Mouse (Mus musculus) lung, embryonic 16.5 days (tissue): ENCODE data around the gene 2200002D01Rik. TPM values are rescaled to one million over a fixed set of nuclear protein-coding genes. Genes with fewer than 3 reads are reported as not detected.
A peak's percentile ranks its signal among the peaks of the same experiment; 100 is the strongest.
"Not testable (repeated sequence)": the region's sequence is repeated elsewhere in the genome, so short reads cannot be mapped to it uniquely, and the experiment has no call there.

Experiments used
- ATAC-seq: fragments of 200-750 bp; cut with Nextera tagmentation; 2 replicates; pipeline ENCODE4 v1.8.0; 2017; ENCODE audit warnings: low read depth, mild to moderate bottlenecking, moderate library complexity
- H3K27ac ChIP-seq: fragments of 300-500 bp; sonication (generic); 2 replicates; pipeline ENCODE4 v1.5.1; 2014; ENCODE audit warnings: mild to moderate bottlenecking, control low read depth, low read length
- H3K27me3 ChIP-seq: fragments of 300-500 bp; sonication (generic); 2 replicates; pipeline ENCODE4 v1.6.1; 2014; ENCODE audit warnings: low read depth, low read length, mixed read lengths; ENCODE audit not compliant: control insufficient read depth, insufficient read depth
- H3K36me3 ChIP-seq: fragments of 300-500 bp; sonication (generic); 2 replicates; pipeline ENCODE4 v1.6.1; 2014; ENCODE audit warnings: low read length; ENCODE audit not compliant: control insufficient read depth, insufficient read depth
- H3K4me1 ChIP-seq: fragments of 300-500 bp; sonication (generic); replicated peaks from 2 replicates; pipeline ENCODE4 v1.6.1; 2014; ENCODE audit warnings: low read length, mixed read lengths; ENCODE audit not compliant: control insufficient read depth, insufficient read depth
- H3K4me2 ChIP-seq: fragments of 300-500 bp; sonication (generic); 2 replicates; pipeline ENCODE4 v1.6.1; 2014; ENCODE audit warnings: low read depth, low read length, control low read depth
- H3K4me3 ChIP-seq: fragments of 300-500 bp; sonication (generic); 2 replicates; pipeline ENCODE4 v1.5.1; 2014; ENCODE audit warnings: mild to moderate bottlenecking, low read length, control low read depth
- H3K9ac ChIP-seq: fragments of 300-500 bp; sonication (generic); 2 replicates; pipeline ENCODE4 v1.6.1; 2014; ENCODE audit warnings: low read length, control low read depth
- H3K9me3 ChIP-seq: fragments of 300-500 bp; sonication (generic); 2 replicates; pipeline ENCODE4 v1.6.1; 2016; ENCODE audit warnings: low read length; ENCODE audit not compliant: control insufficient read depth
- WGBS: fragments of 180-500 bp; shearing (Covaris S2); extraction: QIAGEN DNeasy Blood & Tissue Kit; methylation state at CpG from one replicate; pipeline ENCODE4 v1.1.7; 2014; 5-methylcytosine and 5-hydroxymethylcytosine counted together
- polyA plus RNA-seq: library from polyadenylated mRNA; unstranded; fragments of >200 nt; fragmentation: Nextera tagmentation; extraction: Ambion mirVana; gene quantifications from 2 replicates; pipeline ENCODE4 v1.2.1, GENCODE M21; 2015

The 2200002D01Rik gene
- polyA plus RNA-seq, 1 experiment from 2014 or later, result 21.9 TPM

DNA sequence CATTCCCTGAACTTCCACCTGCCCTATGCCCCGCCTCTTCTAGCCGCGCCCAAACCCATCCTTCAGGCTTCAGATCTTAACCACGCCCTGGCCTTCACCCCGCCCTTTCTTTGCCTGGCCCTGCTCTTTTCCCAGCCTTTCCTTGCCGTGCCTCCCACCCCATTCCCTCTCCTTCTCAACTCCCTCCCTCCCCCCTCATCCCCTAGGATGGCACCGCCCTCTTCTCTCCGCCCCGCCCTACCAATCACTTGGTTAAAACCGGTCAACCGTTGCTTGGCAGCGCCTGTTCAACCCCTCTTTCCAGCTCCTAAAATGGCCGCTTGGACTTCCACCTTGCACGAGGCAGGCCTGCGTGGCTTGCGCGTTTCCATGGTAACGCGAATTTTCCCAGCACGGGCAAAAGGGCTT, 34.6 kb downstream of the 2200002D01Rik start, which contains the start of gene Catsperg1:
Gene Catsperg1 (minus strand): TSS at position 361 of the 408 bp plus-strand sequence.
- H3K27me3 ChIP-seq, result no peaks in the 10 kb centered on the region
- peak; percentile 63 for ATAC-seq
- H3K9ac ChIP-seq, result no peak within 1 kb of the TSS
- H3K4me2 ChIP-seq, result peak within 1 kb of the TSS; percentile 27
- H3K36me3 ChIP-seq, result no peaks in the 10 kb centered on the region
- peak within 1 kb of the TSS; percentile 52 for H3K27ac ChIP-seq
- no peak within 1 kb of the TSS; the same call in 1 of the 2 replicates for H3K4me3 ChIP-seq
- WGBS, result 6% methylated on average over 20 of the region's 20 CpGs
- H3K9me3 ChIP-seq, result 0 out of 2 replicates have a peak, but pooled peaks cover 3% of the 10 kb centered on the region
- peaks cover 3% of the 10 kb centered on the region for H3K4me1 ChIP-seq

DNA sequence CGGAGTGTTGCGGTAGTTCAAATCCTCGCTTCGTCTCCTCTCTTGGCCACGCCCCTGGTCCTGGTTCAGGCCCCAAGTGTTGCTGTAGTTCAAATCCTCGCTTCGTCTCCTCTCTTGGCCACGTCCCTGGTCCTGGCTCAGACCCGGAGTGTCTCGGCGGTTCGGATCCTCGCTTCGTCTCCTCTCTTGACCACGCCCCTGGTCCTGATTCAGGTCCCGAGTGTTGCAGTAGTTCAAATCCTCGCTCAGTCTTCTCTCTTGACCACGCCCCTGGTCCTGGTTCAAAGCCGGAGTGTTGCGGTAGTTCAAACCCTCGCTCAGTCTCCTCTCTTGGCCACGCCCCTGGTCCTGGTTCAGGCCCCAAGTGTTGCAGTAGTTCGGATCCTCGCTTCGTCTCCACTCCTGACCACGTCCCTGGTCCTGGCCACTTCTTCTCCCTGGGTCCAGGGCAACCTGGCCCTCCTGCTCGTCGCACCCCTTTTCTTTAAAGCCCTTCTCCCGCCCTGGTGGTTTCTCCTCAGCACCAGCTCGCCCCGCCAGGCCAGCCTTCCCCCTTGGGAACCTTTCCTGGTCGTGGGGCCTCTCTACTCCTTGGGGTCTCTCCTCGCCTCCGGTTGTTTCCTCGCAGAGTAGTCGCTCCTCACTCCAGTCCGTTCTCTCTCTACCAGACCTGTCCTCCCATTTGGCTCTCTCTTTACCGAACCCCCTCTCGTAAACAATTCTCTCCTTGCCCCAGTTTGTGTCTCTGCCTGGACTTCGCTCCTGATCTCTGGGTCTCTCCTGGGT, 35.3 kb downstream of the 2200002D01Rik start:
- H3K9me3 ChIP-seq, H3K27me3 ChIP-seq, H3K4me1 ChIP-seq, H3K36me3 ChIP-seq, H3K4me3 ChIP-seq, H3K27ac ChIP-seq, ATAC-seq, H3K9ac ChIP-seq: not testable (repeated sequence)
- WGBS, result 22% methylated on average over 40 of the region's 40 CpGs
- peak overlapping the region; percentile 27 for H3K4me2 ChIP-seq

DNA sequence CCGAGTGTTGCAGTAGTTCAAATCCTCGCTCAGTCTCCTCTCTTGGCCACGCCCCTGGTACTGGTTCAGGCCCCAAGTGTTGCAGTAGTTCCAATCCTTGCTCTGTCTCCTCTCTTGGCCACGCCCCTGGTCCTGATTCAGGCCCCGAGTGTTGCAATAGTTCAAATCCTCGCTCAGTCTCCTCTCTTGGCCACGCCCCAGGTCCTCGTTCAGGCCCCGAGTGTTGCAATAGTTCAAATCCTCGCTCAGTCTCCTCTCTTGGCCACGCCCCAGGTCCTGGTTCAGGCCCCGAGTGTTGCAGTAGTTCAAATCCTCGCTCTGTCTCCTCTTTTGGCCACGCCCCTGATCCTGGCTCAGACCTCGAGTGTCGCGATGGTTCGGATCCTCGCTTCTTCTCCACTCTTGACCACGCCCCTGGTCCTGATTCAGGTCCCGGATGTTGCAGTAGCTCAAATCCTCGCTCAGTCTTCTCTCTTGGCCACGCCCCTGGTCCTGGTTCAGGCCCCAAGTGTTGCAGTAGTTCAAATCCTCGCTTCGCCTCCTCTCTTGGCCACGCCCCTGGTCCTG, 36.0 kb downstream of the 2200002D01Rik start:
- WGBS, result 22% methylated on average over 26 of the region's 26 CpGs
- Histone ChIP-seq H3K27me3 (no peaks in the 10 kb centered on the region), H3K4me1 (peaks cover 3% of the 10 kb centered on the region), H3K4me3 (peak overlapping the region; percentile 48), H3K9ac (no peak overlapping the region; the same call in 1 of the 2 replicates), H3K9me3 (0 out of 2 replicates have a peak, but pooled peaks cover 3% of the 10 kb centered on the region), H3K36me3 (no peaks in the 10 kb centered on the region), H3K4me2 (peak overlapping the region; percentile 57), H3K27ac (peak overlapping the region; percentile 94)
- no peak for ATAC-seq

DNA sequence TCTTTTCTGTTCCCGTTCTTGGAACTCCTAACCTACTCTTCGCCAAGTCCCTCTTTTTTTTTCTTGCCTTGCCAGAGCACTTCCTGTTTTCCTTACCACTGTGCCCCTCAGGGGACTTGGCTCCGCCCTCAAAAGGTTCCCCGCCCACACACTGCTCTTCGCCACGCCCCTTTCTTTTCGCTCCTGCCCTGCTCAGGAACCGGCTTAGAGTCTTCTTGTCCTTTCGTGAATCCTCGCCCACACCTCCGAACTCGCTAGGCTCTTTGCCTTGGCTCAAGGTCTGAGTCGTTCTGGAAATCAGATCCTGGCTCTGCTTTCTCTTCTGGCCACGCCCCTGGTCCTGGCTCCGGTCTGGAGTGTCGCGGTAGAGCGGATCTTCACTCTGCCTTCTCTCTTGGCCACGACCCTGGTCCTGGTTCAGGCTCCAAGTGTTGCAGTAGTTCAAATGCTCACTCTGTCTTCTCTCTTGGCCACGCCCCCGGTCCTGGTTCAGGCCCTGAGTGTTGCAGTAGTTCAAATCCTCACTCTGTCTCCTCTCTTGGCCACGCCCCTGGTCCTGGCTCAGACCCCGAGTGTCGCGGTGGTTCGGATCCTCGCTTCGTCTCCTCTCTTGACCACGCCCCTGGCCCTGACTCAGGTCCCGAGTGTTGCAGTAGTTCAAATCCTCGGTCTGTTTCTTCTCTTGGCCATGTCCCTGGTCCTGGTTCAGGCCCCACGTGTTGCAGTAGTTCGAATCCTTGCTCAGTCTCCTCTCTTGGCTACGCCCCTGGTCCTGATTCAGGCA, 36.7 kb downstream of the 2200002D01Rik start:
- Histone ChIP-seq H3K27me3 (no peaks in the 10 kb centered on the region), H3K9ac (peak overlapping the region; percentile 42), H3K36me3 (no peaks in the 10 kb centered on the region), H3K4me3 (peak overlapping the region; percentile 48), H3K9me3 (0 out of 2 replicates have a peak, but pooled peaks cover 3% of the 10 kb centered on the region), H3K27ac (peak overlapping the region; percentile 94), H3K4me2 (peak overlapping the region; percentile 57), H3K4me1 (peaks cover 3% of the 10 kb centered on the region)
- peak; percentile 90 for ATAC-seq
- 6% methylated on average over 34 of the region's 34 CpGs for WGBS

DNA sequence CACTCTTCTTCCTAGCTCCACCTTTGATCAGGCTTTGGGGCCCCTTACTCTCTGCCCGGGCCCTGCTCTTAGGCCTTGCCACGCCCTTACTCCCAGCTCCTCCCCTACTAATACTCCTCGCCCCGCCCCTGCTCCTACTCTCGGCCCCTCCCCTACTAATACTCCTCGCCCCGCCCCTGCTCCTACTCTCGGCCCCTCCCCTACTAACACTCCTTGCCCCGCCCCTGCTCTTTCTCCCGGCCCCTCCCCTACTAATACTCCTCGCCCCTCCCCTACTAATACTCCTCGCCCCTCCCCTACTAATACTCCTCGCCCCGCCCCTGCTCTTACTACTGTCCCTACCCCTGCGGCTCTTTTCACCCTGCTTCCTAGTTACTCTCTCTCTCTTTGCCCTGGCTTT, 37.3 kb downstream of the 2200002D01Rik start:
- H3K4me2 ChIP-seq, result peak overlapping the region; percentile 57
- peak; percentile 49 for ATAC-seq
- H3K4me3 ChIP-seq, result peak overlapping the region; percentile 48
- peak overlapping the region; percentile 94 for H3K27ac ChIP-seq
- not testable (repeated sequence) for H3K4me1 ChIP-seq, H3K36me3 ChIP-seq, H3K27me3 ChIP-seq, H3K9me3 ChIP-seq
- 18% methylated on average over 15 of the region's 15 CpGs for WGBS
- peak overlapping the region; percentile 42 for H3K9ac ChIP-seq

DNA sequence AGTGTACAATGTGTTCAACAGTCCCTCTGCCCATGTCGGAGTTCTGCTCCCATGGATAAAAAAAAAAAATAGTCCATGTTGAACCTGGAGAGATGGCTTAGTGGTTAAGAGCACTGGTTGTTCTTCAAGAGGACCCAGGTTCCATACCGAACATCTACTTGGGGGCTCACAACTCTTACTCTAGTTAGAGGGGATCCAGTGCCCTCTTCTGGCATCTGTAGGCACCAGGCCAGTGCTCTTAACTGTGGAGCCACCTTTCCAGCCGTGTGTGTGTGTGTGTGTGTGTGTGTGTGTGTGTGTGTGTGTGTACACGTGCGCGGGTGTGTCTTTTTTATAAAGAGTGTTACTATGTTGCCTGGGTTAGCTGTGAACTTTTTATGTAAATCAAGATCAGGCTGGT, 45.7 kb downstream of the 2200002D01Rik start:
- Histone ChIP-seq H3K27ac (no peak overlapping the region), H3K9me3 (no peaks in the 10 kb centered on the region), H3K9ac (no peak overlapping the region), H3K4me2 (no peak overlapping the region), H3K4me3 (no peak overlapping the region), H3K4me1 (no peaks in the 10 kb centered on the region), H3K27me3 (no peaks in the 10 kb centered on the region), H3K36me3 (no peaks in the 10 kb centered on the region)
- WGBS, result 69% methylated on average over 6 of the region's 6 CpGs
- no peak for ATAC-seq

Other genes starting within 250 kb of the 2200002D01Rik start
- 0.44 and 0.58 TPM in 2 replicates for gene Ryr1, start 123.3 kb downstream of the 2200002D01Rik start, polyA plus RNA-seq
- gene Rasgrp4, start 113.6 kb downstream of the 2200002D01Rik start, polyA plus RNA-seq, result 1.4 and 2.3 TPM in 2 replicates
- gene Fam98c, start 92.2 kb downstream of the 2200002D01Rik start, polyA plus RNA-seq, result 17.6 and 21.0 TPM in 2 replicates
- 0.67 and 1.5 TPM in 2 replicates for gene Ggn, start 78.3 kb downstream of the 2200002D01Rik start, polyA plus RNA-seq
- 1.2 and 2.0 TPM in 2 replicates for gene Spred3, start 78.1 kb downstream of the 2200002D01Rik start, polyA plus RNA-seq
- gene Psmd8, start 67.8 kb downstream of the 2200002D01Rik start, polyA plus RNA-seq, result 256 and 273 TPM in 2 replicates
- 1.1 and 1.7 TPM in 2 replicates for gene Catsperg1, start 34.4 kb downstream of the 2200002D01Rik start, polyA plus RNA-seq
- 1.6 and 2.9 TPM in 2 replicates for gene Kcnk6, start 16.0 kb downstream of the 2200002D01Rik start, polyA plus RNA-seq
- 126 and 136 TPM in 2 replicates for gene Yif1b, start 10.1 kb downstream of the 2200002D01Rik start, polyA plus RNA-seq
- gene Spint2, start 33.4 kb upstream of the 2200002D01Rik start, polyA plus RNA-seq, result 309 and 317 TPM in 2 replicates
- 157 and 162 TPM in 2 replicates for gene Ppp1r14a, start 40.8 kb upstream of the 2200002D01Rik start, polyA plus RNA-seq
- gene Dpf1, start 55.5 kb upstream of the 2200002D01Rik start, polyA plus RNA-seq, result 8.1 and 8.7 TPM in 2 replicates